Mouse (Mus musculus) retina, postnatal 7 days (tissue): ENCODE measurements around the gene Ssh2.

Experiments used
- DNase-seq: peaks from one replicate; pipeline ENCODE4 v3.0.0-alpha.2; 2012; ENCODE audit warnings: low read depth, low spot score

Gene Ssh2

DNA sequence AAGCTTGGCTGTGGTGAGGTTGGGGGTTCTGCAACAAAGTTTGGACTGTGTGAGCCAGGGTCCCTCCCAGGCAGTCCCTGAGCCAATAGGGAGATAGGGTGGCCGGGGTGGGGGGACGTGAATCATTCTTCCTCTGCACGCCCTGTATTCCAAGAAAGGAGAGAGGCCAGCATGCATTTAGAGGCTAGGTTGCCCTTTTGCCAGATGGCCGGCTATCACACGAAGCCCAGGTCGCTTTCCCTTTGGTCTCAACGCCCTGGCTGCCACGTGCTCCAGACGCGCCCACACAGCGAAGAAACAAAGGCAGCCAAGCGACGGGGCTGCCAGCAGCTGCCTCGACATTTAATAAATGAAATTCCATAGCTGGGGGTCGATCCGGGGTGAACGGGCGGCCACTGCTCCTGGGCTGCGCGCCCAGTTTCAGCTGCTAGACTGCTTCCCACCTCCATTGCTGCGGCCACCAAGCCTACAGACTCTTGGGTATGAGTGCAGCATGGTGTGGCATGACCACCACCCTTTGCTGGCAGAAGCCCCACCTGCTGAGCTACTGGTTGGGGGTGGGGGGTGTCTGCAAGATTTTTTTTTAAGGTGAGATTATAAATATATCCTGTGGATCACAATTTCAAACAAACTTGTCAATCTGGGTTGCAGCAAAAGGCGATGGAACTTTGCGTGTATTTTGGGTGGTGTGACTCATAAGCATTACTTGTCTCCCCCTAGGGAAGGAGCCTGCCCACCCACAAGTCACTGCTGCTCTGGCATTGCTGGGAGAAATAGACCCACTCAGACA, 275.6 kb downstream of the Ssh2 start:
- DNase-seq: no peak

DNA sequence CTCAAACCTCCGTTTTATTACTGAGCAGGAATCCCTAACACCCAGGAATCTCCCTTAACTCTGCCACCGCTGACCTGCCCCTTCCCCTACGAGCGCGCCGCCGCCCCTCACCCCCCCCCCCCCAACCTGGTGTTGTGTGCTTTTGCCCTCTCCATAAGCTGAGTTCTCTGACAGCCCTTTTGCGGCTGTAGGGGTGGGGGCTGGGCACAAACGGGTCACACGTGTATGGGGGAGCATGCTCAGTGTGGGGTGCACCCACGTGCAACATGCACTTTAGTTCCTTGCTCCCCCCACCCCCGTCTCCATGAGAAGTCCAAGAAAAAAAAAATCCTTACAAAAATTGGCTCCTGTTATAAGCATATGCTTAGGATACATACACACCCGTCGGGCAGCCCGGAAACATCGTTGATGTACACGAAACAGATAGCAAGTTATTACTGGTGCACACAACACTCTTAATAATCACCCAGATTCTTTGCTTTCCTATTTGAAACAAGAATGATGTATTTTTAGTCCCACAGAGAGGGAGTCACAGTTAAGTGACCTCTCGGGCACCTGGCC, 276.3 kb downstream of the Ssh2 start:
- no peak for DNase-seq

- peak; percentile 88 for DNase-seq
Observed at GRCm38 (mm10) chr11:77492911-77493332, 276.8 kb downstream of the Ssh2 start.

- no peak for DNase-seq
Observed at GRCm38 (mm10) chr11:77493512-77494343, 277.6 kb downstream of the Ssh2 start, which contains the start of gene Git1. Gene Git1, plus strand, starts transcription at chr11:77493562.

GRCm38 (mm10) chr11:77494344-77494676, 278.2 kb downstream of the Ssh2 start:
- no peak for DNase-seq

DNA sequence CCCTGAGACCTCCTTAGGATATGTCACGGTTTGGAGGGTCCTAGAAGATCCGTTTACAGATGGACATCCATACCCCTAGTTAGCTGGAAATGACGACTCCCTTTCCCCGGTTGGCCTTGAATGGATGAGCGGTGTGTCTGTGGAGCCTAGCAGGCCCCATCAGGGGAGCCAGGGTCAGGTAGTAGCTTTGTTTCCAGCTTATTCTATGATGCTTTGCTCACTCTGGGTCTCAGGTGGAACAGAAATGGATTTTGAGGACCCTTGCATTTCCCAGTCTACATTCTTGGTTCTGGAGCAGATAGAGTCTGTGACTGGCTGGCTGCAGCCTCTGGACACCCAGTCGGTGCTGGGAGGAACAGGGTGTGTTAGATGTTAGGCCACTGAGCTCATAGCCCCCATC, 278.7 kb downstream of the Ssh2 start:
- DNase-seq: no peak

- DNase-seq: no peak
Observed at GRCm38 (mm10) chr11:77495507-77495906, 279.4 kb downstream of the Ssh2 start.

DNA sequence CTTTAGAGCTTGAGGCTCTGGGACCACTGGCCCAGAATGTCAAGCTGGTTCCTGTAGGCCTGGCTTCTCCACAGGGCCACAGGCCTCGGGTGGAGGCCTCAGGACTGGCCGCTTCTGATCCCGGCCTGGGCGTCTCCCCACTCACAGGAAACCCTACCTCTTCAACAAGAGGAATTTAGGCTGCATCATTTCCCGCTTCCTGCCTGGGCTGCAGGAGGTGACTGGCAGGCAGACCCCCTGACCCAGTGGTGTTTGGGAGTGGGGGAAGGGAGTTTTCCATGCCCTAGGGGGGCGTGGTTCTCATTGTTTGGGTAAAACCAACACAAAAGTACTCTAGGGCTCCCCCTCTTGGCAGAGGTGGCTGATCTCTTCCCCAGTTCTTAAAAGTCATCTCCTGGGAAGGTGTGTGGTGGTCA, 281.3 kb downstream of the Ssh2 start:
- no peak for DNase-seq

- DNase-seq: no peak
Observed at GRCm38 (mm10) chr11:77497851-77498250, 281.8 kb downstream of the Ssh2 start.

DNA sequence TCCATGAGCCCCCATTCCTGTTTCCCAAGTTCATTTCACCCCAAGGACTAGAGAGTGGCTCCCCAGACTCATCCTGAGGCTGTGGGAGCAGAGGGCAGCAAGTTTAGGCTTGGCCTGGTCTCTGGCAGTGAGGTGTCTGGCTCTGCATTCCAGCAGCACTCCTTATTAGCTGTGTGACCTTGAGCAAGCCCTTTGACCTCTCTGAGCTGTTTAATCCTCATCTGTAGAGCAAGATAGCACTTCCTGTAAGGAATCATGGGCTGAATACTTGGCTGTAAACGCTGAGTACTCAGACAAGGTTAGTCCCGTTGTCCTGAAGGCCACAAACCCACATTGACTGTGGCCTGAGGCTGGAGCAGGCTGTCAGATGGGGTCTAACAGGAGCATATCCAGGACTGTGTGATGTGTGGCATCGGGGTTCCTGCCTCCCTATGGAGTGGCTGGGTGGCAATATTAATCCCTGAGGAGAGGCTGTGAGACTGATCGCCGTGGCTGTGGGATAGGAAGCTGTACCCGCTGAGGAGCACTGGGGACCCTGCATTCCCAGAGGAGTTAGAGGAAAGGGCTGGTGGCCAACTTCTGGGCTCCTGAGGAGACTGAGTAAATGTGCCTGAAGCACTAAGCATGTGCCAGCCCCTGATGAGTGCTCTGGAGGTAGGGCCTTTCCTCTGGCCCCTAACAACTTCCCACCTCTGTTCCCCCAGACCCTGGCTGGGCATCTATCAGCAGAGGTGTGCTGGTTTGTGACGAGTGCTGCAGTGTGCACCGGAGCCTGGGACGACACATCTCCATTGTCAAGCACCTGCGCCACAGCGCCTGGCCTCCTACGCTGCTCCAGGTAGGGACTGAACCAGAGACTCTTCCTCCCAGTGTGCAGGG, 282.4 kb downstream of the Ssh2 start:
- DNase-seq: no peak

GRCm38 (mm10) chr11:77499354-77499753, 283.3 kb downstream of the Ssh2 start:
- no peak for DNase-seq

GRCm38 (mm10) chr11:77500361-77501325, 284.6 kb downstream of the Ssh2 start:
- no peak for DNase-seq

GRCm38 (mm10) chr11:77501392-77501791, 285.3 kb downstream of the Ssh2 start:
- DNase-seq: peak; percentile 66

DNA sequence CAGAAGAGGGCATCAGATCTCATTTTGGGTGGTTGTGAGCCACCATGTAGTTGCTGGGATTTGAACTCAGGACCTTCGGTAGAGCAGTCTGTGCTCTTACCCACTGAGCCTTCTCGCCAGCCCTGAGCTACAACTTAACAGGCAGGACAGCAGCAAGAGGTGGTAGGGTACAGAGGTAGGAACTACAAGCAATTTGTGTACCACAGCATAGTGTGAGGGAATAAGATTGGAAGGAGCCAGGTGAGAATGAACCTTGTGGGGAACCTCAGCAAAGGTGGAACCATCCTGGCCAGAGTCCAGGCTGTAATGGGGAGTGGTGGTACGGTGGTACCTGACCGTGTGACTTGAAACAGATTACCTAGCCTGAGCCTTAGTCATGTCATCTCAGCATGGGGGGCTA, 285.9 kb downstream of the Ssh2 start:
- DNase-seq: no peak

GRCm38 (mm10) chr11:77502481-77502880, 286.4 kb downstream of the Ssh2 start:
- no peak for DNase-seq

GRCm38 (mm10) chr11:77503511-77503910, 287.4 kb downstream of the Ssh2 start:
- no peak for DNase-seq

- DNase-seq: no peak
Observed at GRCm38 (mm10) chr11:77504377-77504776, 288.3 kb downstream of the Ssh2 start.

GRCm38 (mm10) chr11:77505291-77505980, 289.3 kb downstream of the Ssh2 start:
- DNase-seq: no peak

DNA sequence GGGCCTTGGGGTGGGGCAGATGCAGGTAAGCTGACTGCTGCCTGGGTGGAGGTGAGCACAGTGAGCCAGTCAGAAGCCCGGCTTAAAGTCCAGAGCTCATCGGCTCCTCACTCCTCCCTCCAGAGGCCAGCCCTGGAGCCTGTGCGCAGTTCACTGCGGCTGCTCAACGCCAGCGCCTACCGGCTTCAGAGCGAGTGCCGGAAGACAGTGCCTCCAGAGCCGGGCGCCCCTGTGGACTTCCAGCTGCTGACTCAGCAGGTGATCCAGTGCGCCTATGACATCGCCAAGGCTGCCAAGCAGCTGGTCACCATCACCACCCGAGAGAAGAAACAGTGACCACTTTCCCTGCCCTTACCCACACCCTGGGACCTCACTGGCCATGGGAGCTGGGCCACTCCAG, 290.2 kb downstream of the Ssh2 start:
- no peak for DNase-seq

DNA sequence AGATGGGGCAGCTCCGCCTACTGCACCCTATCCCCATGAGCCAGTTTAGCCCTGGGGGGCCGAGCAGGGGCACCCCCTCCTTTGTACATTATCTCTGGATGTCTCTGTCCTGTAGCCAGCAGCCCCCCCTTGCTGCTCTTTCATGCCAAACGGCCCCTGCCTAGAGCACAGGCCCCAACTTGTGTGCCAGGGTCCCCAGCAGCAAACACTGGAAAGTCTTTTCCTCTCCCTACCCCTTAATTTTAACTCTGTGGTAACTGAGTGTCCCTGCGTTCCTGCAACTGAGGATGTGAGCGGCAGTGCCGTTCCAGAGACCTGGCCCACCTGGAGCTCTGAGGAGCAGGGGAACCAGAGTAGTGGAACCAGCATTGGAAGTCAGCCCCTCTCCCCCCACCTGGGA, 290.9 kb downstream of the Ssh2 start:
- no peak for DNase-seq
